Mouse (Mus musculus): Measurements from ENCODE around the gene Ccdc148. TPM values are rescaled to one million over a fixed set of nuclear protein-coding genes. Genes with fewer than 3 reads are reported as not detected.

The Ccdc148 gene
- polyA plus RNA-seq, 1 experiment: 0.27 TPM

DNA sequence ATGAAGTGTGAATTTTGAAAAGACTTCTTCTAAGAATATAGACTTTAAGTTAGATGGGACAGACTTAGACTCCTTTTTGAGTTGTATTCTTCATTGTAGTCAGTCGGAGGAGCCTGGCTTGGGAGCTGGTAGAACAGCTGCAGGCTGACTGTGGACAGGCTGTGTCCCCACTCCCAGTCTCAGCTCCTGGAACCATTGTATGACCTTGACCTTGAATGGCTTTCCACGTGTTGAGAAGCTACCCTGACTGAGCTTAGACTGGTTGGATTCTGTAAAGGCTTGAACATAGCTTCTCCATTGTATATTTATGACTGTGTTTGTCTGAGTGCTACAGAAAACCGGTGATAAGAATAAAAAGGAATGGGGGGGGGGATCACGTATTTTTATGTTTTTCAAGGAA, 36.7 kb upstream of the Ccdc148 start:
- TF ChIP-seq CTCF (IDR thresholded peaks at IDR 0.05; ENCODE audit: low read depth, low read length): no peak
- TF ChIP-seq POLR2A (IDR thresholded peaks at IDR 0.05; ENCODE audit: borderline replicate concordance, low read depth, low read length): no peak
- H3K27ac ChIP-seq (ENCODE audit: insufficient read depth, low read depth, low read length): no peak overlapping the region
- H3K4me3 ChIP-seq (ENCODE audit: insufficient read depth, low read length): no peak overlapping the region
- peaks cover 34% of the 10 kb centered on the region for H3K4me1 ChIP-seq (ENCODE audit: control insufficient read depth, insufficient read depth, low read length)

DNA sequence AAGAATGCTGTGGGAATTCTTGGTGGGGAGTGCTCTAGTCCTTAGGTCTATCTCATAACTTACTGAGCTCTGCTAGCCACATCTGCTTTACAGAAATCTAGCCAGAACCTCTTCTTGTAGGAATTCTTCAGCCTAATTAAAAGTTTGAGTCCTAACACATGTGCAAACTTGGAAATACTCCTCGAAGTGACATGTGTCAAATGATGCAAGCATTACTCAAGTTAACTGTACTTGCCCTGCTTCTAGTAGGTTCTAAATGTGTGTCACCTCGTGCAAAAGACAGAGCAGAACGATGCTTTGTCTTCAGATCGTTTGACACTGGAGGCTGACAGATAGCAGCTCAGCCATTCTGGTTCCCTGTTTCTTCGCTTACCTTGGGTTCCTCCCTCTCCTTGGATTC, 32.6 kb upstream of the Ccdc148 start:
- no peak overlapping the region for H3K27ac ChIP-seq (ENCODE audit: insufficient read depth, low read depth, low read length)
- H3K4me1 ChIP-seq (ENCODE audit: control insufficient read depth, insufficient read depth, low read length): peaks cover 33% of the 10 kb centered on the region
- no peak for TF ChIP-seq CTCF (IDR thresholded peaks at IDR 0.05; ENCODE audit: low read depth, low read length)
- no peak overlapping the region for H3K4me3 ChIP-seq (ENCODE audit: insufficient read depth, low read length)

DNA sequence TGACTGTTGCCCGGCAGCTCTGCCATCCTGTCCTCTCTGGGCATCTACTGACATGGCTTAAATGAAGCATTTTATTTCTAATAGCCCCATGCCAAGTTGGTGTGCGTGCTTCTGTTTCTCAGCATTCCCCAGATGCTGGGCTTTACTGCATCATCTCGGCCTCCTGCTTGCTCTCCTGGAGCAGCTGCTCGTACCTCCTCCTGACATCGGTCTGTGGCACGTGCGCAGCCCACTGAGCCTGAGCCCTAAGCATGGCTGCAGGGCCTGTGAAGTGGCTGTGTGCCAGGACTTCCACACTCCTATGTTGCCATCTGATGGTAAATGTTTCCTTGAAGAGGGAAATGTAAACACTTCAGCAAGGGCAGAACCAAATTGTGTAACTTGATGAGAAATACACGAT, 31.0 kb upstream of the Ccdc148 start:
- Histone ChIP-seq H3K4me1 (ENCODE audit: control insufficient read depth, insufficient read depth, low read length) (peaks cover 46% of the 10 kb centered on the region), H3K27ac (ENCODE audit: insufficient read depth, low read depth, low read length) (no peak overlapping the region), H3K4me3 (ENCODE audit: insufficient read depth, low read length) (no peak overlapping the region)
- TF ChIP-seq POLR2A (IDR thresholded peaks at IDR 0.05; ENCODE audit: borderline replicate concordance, low read depth, low read length) (no peak), CTCF (IDR thresholded peaks at IDR 0.05; ENCODE audit: low read depth, low read length) (no peak)

DNA sequence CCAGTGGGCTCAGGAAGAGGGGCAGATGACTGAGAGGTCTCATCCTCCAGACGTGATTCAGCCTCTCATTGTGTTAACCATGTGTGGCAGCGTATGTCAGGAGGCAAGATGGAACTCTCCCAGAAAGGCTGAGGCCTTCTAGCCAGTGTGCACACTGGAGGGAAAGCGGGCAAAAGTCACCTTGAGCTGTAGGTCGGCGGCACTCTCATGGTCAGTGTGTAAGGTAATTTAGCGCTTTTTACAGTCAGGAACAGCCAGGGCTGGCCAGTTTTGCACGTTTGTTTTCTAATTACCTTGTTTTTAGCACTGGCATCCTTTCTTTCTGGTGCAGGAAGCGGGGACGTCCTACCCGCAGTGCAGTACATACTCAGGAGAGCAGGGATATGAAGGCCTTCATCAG, 29.7 kb upstream of the Ccdc148 start:
- Histone ChIP-seq H3K4me1 (ENCODE audit: control insufficient read depth, insufficient read depth, low read length) (peaks cover 49% of the 10 kb centered on the region), H3K27ac (ENCODE audit: insufficient read depth, low read depth, low read length) (no peak overlapping the region), H3K4me3 (ENCODE audit: insufficient read depth, low read length) (no peak overlapping the region)
- TF ChIP-seq CTCF (IDR thresholded peaks at IDR 0.05; ENCODE audit: low read depth, low read length) (no peak), POLR2A (IDR thresholded peaks at IDR 0.05; ENCODE audit: borderline replicate concordance, low read depth, low read length) (no peak)

DNA sequence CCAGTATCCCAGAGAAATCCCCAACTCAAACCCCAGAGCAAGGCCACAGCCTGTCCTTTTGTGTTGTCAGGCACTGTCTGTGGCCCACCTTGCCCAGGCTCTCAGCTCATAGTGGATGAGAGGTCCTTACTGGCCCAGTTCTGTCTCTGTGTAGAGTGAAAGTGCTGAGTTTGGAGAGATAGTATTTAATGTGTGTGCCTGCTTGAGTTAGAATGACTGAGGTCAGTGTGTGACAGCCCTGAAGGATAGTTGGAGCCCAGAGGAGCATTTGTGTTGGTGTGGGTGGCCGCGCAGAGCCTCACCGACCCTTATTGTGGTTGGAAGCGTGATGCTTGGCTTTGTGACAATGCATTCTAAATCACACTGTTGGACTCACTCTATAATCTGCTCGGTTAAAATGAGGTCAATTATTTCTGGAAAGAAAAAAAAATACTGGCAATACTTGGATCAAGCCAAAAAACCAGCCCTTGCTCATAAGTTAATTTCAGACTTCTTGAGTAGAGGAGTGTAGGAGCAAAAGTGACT, 29.2 kb upstream of the Ccdc148 start:
- H3K4me3 ChIP-seq (ENCODE audit: insufficient read depth, low read length): no peak overlapping the region
- TF ChIP-seq CTCF (IDR thresholded peaks at IDR 0.05; ENCODE audit: low read depth, low read length): no peak
- TF ChIP-seq POLR2A (IDR thresholded peaks at IDR 0.05; ENCODE audit: borderline replicate concordance, low read depth, low read length): no peak
- peaks cover 53% of the 10 kb centered on the region for H3K4me1 ChIP-seq (ENCODE audit: control insufficient read depth, insufficient read depth, low read length)
- H3K27ac ChIP-seq (ENCODE audit: insufficient read depth, low read depth, low read length): no peak overlapping the region

DNA sequence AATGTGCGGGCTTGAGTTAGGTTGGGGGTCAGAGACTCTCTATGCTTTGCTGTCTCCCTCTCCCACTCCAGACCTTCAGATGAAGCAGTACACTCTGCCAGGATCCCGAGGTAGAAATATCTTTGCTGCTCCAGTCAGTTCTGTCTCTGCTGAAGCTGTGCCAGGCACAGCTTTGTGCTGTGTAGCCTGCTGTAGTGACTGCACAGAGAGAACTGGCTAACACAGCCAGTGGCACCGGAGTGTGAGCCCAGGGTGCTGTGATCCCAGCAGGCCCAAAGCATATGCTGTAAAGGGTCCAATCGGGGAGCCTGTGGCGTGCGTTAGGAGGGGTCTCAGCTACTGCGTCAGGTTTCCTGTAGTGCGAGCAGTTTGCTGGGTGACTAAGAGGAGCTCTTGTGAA, 27.8 kb upstream of the Ccdc148 start:
- H3K4me1 ChIP-seq (ENCODE audit: control insufficient read depth, insufficient read depth, low read length): peaks cover 53% of the 10 kb centered on the region
- peak overlapping the region; percentile 38 for H3K27ac ChIP-seq (ENCODE audit: insufficient read depth, low read depth, low read length)
- no peak for TF ChIP-seq CTCF (IDR thresholded peaks at IDR 0.05; ENCODE audit: low read depth, low read length)
- no peak for TF ChIP-seq POLR2A (IDR thresholded peaks at IDR 0.05; ENCODE audit: borderline replicate concordance, low read depth, low read length)
- H3K4me3 ChIP-seq (ENCODE audit: insufficient read depth, low read length): no peak overlapping the region

DNA sequence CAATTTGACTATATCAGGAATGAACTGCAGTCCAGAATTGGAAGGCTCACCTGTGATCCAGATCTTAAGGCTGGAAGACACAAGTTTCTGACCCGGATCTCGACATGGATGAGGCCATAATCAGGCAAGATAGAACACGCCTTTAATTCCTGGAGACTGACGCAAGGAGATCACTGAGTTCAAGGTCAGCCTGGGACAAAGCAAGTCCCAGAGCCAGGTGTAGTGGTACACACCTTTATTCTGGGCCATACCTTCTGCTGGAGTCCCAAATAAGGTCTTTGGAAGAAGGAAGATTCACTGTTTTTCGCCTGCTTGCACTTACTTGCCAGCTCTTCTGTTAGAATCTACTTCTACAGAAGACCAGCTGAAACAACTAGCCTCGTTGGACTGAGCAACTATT, 26.5 kb upstream of the Ccdc148 start:
- Histone ChIP-seq H3K4me3 (ENCODE audit: insufficient read depth, low read length) (no peak overlapping the region), H3K27ac (ENCODE audit: insufficient read depth, low read depth, low read length) (peak overlapping the region; percentile 20; the same call in 1 of the 2 replicates), H3K4me1 (ENCODE audit: control insufficient read depth, insufficient read depth, low read length) (peaks cover 56% of the 10 kb centered on the region)
- TF ChIP-seq POLR2A (IDR thresholded peaks at IDR 0.05; ENCODE audit: borderline replicate concordance, low read depth, low read length) (no peak), CTCF (IDR thresholded peaks at IDR 0.05; ENCODE audit: low read depth, low read length) (no peak)

DNA sequence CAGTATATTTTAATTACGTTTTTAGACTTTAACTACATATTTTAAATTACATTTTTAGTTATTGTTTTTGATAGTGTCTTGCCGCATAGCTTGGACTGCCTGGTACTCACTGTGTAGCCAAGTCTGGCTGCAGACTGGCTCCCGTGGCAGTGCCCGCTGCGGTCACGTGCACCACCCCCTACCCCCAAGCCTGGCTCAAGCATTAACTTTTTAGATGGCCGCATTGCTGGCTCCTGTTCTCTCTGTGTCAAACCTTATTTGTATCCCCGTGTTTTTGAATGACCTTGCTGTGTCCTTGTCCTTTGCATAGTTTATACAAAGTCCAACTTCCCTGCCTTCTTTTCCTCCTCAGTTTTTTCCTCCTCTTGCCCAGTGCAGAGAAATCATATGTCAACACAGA, 25.6 kb upstream of the Ccdc148 start:
- Histone ChIP-seq H3K4me1 (ENCODE audit: control insufficient read depth, insufficient read depth, low read length) (peaks cover 57% of the 10 kb centered on the region), H3K27ac (ENCODE audit: insufficient read depth, low read depth, low read length) (no peak overlapping the region), H3K4me3 (ENCODE audit: insufficient read depth, low read length) (no peak overlapping the region)

DNA sequence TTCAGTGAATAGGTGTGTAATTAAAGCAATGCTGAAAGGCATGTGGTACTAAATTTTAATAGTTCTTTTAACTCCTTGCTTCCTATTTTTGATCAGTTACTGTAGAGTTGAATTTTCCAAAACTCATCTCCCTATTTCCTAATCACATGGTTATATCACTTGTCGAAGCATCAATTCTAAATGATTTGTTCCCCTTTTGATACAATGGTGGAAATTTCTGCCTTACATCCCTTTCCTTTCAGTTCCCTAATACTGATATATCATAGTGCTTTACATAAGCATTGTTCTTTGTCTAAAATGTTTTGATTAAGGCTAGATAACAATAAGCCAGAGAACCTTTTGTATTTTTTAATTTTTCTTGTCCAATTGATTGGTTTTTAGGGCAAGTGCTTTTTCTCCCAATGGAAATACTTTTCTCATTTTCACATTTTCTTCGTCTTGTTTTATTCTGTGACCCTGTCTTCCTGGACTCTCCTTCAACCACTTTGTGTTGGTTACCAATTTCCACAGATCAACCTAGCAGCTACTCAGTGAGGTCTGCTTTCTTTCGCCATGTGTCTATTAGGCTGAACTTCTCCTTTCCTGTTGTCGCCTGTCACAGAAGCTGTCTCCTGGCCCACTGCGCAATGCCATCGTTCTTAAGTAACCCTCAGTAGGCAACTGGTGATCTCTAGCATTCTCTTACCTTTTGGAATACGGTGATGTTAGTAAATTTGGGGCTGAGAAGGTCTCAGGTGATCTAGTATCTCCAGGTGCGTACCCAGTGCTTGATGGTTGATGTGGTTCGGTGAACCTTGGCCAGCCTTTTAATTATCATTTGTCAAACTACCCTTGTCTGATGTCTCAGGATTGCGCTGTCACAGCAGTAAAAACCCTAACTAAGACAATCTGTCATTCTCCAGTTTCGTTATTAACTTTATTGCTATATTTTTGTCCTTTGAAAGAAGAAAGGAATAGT, 23.9 kb upstream of the Ccdc148 start:
- peaks cover 55% of the 10 kb centered on the region for H3K4me1 ChIP-seq (ENCODE audit: control insufficient read depth, insufficient read depth, low read length)
- H3K27ac ChIP-seq (ENCODE audit: insufficient read depth, low read depth, low read length): peak overlapping the region; percentile 73
- TF ChIP-seq POLR2A (IDR thresholded peaks at IDR 0.05; ENCODE audit: borderline replicate concordance, low read depth, low read length) (no peak), CTCF (IDR thresholded peaks at IDR 0.05; ENCODE audit: low read depth, low read length) (no peak)
- H3K4me3 ChIP-seq (ENCODE audit: insufficient read depth, low read length): no peak overlapping the region

More for the DNA sequence above, 25.6 kb upstream of the Ccdc148 start:
- TF ChIP-seq CTCF (IDR thresholded peaks at IDR 0.05; ENCODE audit: low read depth, low read length) (no peak), POLR2A (IDR thresholded peaks at IDR 0.05; ENCODE audit: borderline replicate concordance, low read depth, low read length) (no peak)

DNA sequence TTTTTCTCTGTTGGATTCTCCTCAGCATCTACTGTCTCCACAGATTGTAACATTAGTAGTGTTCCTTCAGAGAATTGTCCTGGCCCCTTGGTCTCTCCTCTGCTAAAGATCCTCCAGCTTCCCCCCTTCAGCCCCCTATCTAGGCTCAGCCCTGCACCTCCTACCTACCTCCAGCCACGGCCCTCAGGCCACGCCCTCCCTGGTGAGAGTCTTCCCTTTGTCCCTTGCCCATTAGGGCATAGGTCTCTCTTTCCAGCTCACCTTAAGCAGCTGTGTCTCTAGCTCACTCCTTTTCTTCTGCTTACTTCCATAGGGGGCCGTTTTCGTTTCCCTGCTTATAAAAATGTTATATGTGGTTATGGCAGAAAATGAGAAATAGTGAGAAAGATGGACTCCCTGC, 23.1 kb upstream of the Ccdc148 start:
- TF ChIP-seq CTCF (IDR thresholded peaks at IDR 0.05; ENCODE audit: low read depth, low read length): no peak
- H3K27ac ChIP-seq (ENCODE audit: insufficient read depth, low read depth, low read length): peak overlapping the region; percentile 28
- no peak overlapping the region for H3K4me3 ChIP-seq (ENCODE audit: insufficient read depth, low read length)
- peaks cover 48% of the 10 kb centered on the region for H3K4me1 ChIP-seq (ENCODE audit: control insufficient read depth, insufficient read depth, low read length)
